Mouse (Mus musculus) liver, embryonic 12.5 days (tissue): Measurements from ENCODE around the gene Lrrn4cl. TPM values are rescaled to one million over a fixed set of nuclear protein-coding genes. Genes with fewer than 3 reads are reported as not detected.
A peak's percentile ranks its signal among the peaks of the same experiment; 100 is the strongest.
"Not testable (repeated sequence)": the region's sequence is repeated elsewhere in the genome, so short reads cannot be mapped to it uniquely, and the experiment has no call there.

ENCODE experiments used
- ATAC-seq: fragments of 200-750 bp; cut with Nextera tagmentation; 2 replicates; pipeline ENCODE4 v1.8.0; 2017; ENCODE audit warnings: moderate number of reproducible peaks, mild to moderate bottlenecking, moderate library complexity
- H3K27ac ChIP-seq: fragments of 300-500 bp; sonication (generic); 2 replicates; pipeline ENCODE4 v1.5.1; 2016; ENCODE audit warnings: mild to moderate bottlenecking
- H3K27me3 ChIP-seq: fragments of 300-500 bp; sonication (generic); replicated peaks from 2 replicates; pipeline ENCODE4 v1.6.1; 2016; ENCODE audit warnings: mild to moderate bottlenecking, moderate library complexity
- H3K36me3 ChIP-seq: fragments of 300-500 bp; sonication (generic); 2 replicates; pipeline ENCODE4 v1.6.1; 2016; ENCODE audit warnings: mild to moderate bottlenecking, moderate library complexity
- H3K4me1 ChIP-seq: fragments of 300-500 bp; sonication (generic); 2 replicates; pipeline ENCODE4 v1.6.1; 2016
- H3K4me2 ChIP-seq: fragments of 300-500 bp; sonication (generic); 2 replicates; pipeline ENCODE4 v1.6.1; 2016; ENCODE audit warnings: mild to moderate bottlenecking, moderate library complexity
- H3K4me3 ChIP-seq: fragments of 300-500 bp; sonication (generic); 2 replicates; pipeline ENCODE4 v1.5.1; 2016; ENCODE audit warnings: mild to moderate bottlenecking, moderate library complexity
- H3K9ac ChIP-seq: fragments of 300-500 bp; sonication (generic); 2 replicates; pipeline ENCODE4 v1.6.1; 2016; ENCODE audit warnings: mild to moderate bottlenecking, moderate library complexity
- H3K9me3 ChIP-seq: fragments of 300-500 bp; sonication (generic); replicated peaks from 2 replicates; pipeline ENCODE4 v1.6.1; 2016; ENCODE audit warnings: mild to moderate bottlenecking, moderate library complexity
- WGBS: fragments of 180-500 bp; shearing (Covaris S2); methylation state at CpG from one replicate; pipeline ENCODE4 v1.1.7; 2016; ENCODE audit not compliant: insufficient replicate concordance; 5-methylcytosine and 5-hydroxymethylcytosine counted together
- polyA plus RNA-seq: library from polyadenylated mRNA; unstranded; fragments of >200 nt; fragmentation: Nextera tagmentation; extraction: Ambion mirVana; gene quantifications from 2 replicates; pipeline ENCODE4 v1.2.1, GENCODE M21; 2016

Gene Lrrn4cl
- polyA plus RNA-seq, 1 experiment from 2014 or later = 0.11 TPM

DNA sequence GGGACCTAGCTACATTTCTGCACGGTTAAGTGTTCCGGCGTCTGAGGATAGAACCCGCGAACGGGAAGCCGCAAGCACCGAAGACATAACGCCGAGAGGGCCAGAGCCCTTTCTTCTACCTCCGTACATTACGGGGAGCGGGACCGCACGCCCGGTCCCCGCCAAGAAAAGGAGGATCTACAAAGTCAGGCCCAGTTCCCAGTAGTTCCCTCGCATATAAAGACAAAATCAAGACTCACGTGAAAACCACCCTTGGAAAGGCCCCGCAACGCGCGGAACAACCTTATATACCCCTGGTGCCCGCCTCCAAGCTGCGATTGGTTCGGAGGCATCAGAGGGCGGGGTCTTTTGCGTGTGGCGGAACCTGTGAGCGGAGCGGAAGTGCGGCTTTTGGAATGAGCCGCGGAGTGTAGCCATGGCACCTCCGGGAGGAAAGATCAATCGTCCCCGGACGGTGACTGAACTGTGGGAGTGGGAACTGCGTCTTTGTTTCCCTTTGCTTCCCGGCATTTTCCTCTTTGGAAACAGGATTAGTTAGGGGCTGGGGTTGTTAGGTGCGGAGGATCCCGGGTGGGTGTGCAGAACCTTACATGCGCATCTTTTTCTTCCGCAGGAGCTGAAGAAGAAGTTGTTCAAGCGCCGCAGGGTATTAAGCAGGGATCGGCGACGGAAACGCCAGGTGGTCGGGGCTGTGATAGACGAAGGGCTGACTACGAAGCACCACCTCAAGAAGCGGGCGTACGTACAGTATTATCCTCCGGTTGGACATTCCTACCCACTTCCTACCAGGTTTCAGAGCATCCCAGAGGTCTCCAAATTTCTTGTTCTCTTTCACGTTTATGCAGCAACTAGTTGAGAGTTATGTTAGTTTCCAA is 38.2 kb downstream of the Lrrn4cl start, which contains the start of the genes 1810009A15Rik and Gm49416:
TSS of gene 1810009A15Rik (plus strand) at position 343 of the 875 bp plus-strand sequence.
TSS of gene Gm49416 (plus strand) at position 416 of the 875 bp plus-strand sequence.
- Histone ChIP-seq H3K4me3 (peak within 1 kb of the TSS; percentile 81), H3K4me1 (peaks cover 50% of the 10 kb centered on the region), H3K4me2 (peak within 1 kb of the TSS; percentile 77), H3K36me3 (peaks cover 17% of the 10 kb centered on the region), H3K27me3 (no peaks in the 10 kb centered on the region), H3K9ac (peak within 1 kb of the TSS; percentile 89), H3K27ac (peak within 1 kb of the TSS; percentile 89), H3K9me3 (no peaks in the 10 kb centered on the region)
- under 1% methylated on average over 58 of the region's 58 CpGs for WGBS
- ATAC-seq = peak; percentile 90

DNA sequence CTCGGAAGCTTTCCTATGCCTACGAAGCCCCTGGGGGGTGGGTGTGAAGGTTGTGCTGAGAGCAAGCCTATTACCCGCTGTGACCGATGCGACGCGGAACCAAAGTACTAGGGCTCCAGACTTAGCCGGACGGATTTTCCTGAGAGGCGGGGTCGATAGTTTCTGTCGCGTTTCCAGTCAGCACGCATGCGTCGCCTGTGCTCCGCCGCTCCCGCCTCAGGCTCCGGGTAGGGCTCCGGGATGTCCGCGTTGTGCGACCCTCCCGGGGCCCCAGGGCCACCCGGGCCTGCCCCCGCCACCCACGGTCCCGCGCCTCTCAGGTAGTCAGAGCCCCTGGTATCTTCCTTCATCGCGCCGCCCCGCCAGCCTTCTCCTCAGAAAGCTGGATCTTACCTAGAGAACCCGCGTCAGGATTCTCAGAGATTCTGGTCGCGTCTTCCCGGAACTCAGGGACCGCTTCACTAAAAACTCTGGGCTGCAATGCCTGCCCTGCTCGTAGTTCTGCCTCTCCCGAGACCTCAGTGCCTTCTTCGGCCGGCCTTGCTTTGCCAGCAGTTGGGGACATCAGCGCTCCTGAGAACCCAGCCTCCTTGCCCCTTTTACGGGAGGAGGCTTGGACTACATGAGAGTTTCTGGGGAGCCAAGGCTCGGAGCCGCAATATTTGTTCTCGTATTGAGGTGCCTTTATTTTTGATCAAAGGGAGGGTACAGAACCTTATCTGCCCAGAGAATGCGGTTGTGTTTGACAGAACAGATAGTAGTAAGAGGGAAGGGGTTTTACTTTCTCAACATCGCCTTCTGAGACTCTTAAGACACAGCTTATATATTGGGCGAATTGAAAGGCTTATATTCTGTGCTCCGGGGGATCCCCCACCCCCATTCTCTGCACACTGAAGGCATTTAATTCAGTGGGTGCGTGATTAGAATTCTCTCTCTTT is 42.5 kb downstream of the Lrrn4cl start, which contains the start of gene Ints5:
TSS of gene Ints5 (plus strand) at position 177 of the 938 bp plus-strand sequence.
- peak within 1 kb of the TSS; percentile 90 for H3K4me3 ChIP-seq
- peaks cover 74% of the 10 kb centered on the region for H3K4me1 ChIP-seq
- H3K27me3 ChIP-seq = no peaks in the 10 kb centered on the region
- H3K27ac ChIP-seq = peak within 1 kb of the TSS; percentile 95
- peak within 1 kb of the TSS; percentile 84 for H3K4me2 ChIP-seq
- peak within 1 kb of the TSS; percentile 94 for H3K9ac ChIP-seq
- H3K36me3 ChIP-seq = peaks cover 45% of the 10 kb centered on the region
- peak; percentile 56 for ATAC-seq
- no peaks in the 10 kb centered on the region for H3K9me3 ChIP-seq
- 1% methylated on average over 54 of the region's 54 CpGs for WGBS

DNA sequence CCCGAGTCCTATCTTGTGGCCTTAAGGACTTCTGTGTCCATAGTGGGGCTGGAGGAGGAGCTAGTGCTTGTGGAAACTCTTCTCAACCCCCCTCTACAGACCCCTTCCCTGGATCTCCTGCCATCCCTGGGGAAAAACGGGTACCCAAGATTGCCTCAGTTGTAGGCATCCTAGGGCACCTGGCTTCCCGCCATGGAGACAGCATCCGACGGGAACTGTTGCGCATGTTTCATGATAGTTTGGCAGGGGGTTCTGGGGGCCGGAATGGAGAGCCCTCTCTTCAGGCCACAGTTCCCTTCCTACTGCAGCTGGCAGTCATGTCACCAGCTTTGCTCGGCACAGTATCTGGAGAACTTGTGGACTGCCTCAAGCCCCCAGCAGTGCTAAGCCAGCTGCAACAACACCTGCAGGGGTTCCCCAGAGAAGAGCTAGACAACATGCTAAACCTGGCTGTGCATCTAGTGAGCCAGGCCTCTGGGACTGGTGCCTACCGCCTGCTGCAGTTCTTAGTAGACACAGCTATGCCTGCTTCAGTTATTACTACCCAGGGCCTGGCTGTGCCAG is 44.9 kb downstream of the Lrrn4cl start:
- peaks cover 80% of the 10 kb centered on the region for H3K4me1 ChIP-seq

DNA sequence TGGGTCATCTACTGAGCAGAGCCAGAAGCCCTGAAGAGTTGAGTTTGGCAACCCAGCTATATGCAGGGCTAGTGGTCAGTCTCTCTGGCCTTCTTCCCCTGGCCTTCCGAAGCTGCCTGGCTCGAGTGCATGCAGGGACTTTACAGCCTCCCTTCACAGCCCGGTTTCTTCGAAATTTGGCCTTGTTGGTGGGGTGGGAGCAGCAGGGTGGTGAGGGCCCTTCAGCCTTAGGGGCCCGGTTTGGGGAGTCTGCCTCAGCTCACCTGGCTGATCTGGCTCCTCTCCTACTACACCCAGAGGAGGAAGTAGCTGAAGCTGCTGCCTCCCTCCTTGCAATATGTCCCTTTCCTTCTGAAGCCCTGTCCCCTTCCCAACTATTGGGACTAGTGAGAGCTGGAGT is 45.7 kb downstream of the Lrrn4cl start:
- WGBS = 79% methylated on average over 5 of the region's 5 CpGs
- H3K4me3 ChIP-seq, ATAC-seq, H3K27me3 ChIP-seq, H3K9me3 ChIP-seq: not testable (repeated sequence)
- Histone ChIP-seq H3K9ac (peak overlapping the region; percentile 96), H3K4me2 (peak overlapping the region; percentile 82), H3K27ac (peak overlapping the region; percentile 90), H3K36me3 (peaks cover 46% of the 10 kb centered on the region), H3K4me1 (peaks cover 82% of the 10 kb centered on the region)

More for the DNA sequence above, 44.9 kb downstream of the Lrrn4cl start:
- H3K27ac ChIP-seq = peak overlapping the region; percentile 90; the same call in 1 of the 2 replicates
- H3K27me3 ChIP-seq = no peaks in the 10 kb centered on the region
- peak overlapping the region; percentile 82; the same call in 1 of the 2 replicates for H3K4me2 ChIP-seq
- no peak for ATAC-seq
- peak overlapping the region; percentile 96 for H3K9ac ChIP-seq
- H3K36me3 ChIP-seq = peaks cover 46% of the 10 kb centered on the region
- no peak overlapping the region for H3K4me3 ChIP-seq
- no peaks in the 10 kb centered on the region for H3K9me3 ChIP-seq
- 89% methylated on average over 9 of the region's 9 CpGs for WGBS

DNA sequence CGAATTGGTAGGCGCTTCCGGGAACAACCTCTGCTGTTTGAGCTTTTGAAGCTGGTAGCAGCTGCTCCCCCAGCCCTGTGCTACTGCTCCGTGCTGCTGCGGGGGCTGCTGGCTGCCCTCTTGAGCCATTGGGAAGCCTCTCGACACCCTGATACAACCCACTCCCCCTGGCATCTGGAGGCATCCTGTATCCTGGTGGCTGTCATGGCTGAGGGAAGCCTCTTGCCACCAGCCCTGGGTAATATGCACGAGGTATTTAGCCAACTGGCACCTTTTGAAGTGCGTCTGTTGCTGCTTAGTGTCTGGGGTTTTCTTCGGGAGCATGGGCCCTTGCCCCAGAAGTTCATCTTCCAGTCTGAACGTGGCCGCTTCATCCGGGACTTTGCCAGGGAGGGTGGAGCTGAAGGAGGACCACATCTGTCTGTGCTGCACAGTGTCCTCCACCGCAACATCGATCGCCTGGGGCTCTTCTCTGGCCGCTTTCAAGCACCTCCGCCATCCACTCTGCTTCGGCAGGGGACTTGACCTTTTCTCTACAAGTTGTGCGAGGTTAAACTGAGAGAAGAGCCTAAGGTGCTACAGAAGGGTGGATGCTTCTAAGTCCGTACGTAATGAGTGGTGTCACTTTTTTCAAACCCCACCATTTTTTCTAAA is 46.8 kb downstream of the Lrrn4cl start:
- peak; percentile 50 for ATAC-seq
- WGBS = 33% methylated on average over 21 of the region's 21 CpGs
- Histone ChIP-seq H3K27ac (peak overlapping the region; percentile 90), H3K36me3 (peaks cover 49% of the 10 kb centered on the region), H3K4me1 (peaks cover 71% of the 10 kb centered on the region), H3K4me3 (peak overlapping the region; percentile 90), H3K4me2 (peak overlapping the region; percentile 82), H3K9ac (peak overlapping the region; percentile 96)
- H3K9me3 ChIP-seq, H3K27me3 ChIP-seq: not testable (repeated sequence)

DNA sequence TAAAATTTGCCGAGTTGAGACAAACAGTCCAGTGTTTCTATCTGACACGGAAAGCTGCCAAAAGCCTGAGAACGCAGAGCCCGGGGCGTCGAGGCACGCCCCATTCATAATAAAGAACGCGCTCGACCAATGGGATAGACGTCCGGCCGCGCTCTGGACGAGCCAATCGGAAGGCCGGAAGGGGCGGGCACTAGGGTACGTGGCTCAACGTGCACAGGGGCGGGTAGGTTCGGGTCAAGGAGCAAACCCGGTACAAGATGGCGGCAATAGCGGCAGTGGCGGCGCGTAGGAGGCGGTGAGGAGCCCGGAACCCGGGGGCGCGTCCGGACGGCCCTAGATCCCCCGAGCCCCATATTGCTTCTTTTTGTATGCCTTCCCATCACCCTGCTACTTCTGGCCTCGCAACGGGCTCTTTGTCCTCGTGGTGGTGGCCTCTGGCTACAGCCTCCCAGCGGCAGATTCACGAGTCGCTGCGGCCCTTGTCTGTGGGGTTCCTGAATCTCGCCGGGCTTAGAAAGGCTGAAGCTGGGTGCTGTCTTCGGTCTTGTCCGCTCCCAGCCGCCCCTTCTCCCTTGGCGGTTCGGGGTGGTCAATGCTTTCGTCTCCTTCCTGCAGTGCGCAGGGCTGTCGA is 47.4 kb downstream of the Lrrn4cl start, which contains the start of gene Ganab:
TSS of gene Ganab (plus strand) at position 207 of the 631 bp plus-strand sequence.
- ATAC-seq = peak; percentile 98
- Histone ChIP-seq H3K4me2 (peak within 1 kb of the TSS; percentile 82), H3K36me3 (peaks cover 55% of the 10 kb centered on the region), H3K4me1 (peaks cover 67% of the 10 kb centered on the region), H3K9ac (peak within 1 kb of the TSS; percentile 96), H3K27ac (peak within 1 kb of the TSS; percentile 90), H3K4me3 (peak within 1 kb of the TSS; percentile 90), H3K27me3 (no peaks in the 10 kb centered on the region), H3K9me3 (no peaks in the 10 kb centered on the region)
- WGBS = under 1% methylated on average over 53 of the region's 53 CpGs

- H3K27ac ChIP-seq = peak overlapping the region; percentile 89
- no peak for ATAC-seq
- H3K4me3 ChIP-seq = peak overlapping the region; percentile 90
- no peaks in the 10 kb centered on the region for H3K9me3 ChIP-seq
- WGBS = 2% methylated on average over 13 of the region's 13 CpGs
- H3K36me3 ChIP-seq = peaks cover 61% of the 10 kb centered on the region
- peak overlapping the region; percentile 96 for H3K9ac ChIP-seq
- peaks cover 64% of the 10 kb centered on the region for H3K4me1 ChIP-seq
- peak overlapping the region; percentile 82 for H3K4me2 ChIP-seq
- no peaks in the 10 kb centered on the region for H3K27me3 ChIP-seq
Measured at GRCm38 (mm10) chr19:8898576-8898975, 48.0 kb downstream of the Lrrn4cl start.

DNA sequence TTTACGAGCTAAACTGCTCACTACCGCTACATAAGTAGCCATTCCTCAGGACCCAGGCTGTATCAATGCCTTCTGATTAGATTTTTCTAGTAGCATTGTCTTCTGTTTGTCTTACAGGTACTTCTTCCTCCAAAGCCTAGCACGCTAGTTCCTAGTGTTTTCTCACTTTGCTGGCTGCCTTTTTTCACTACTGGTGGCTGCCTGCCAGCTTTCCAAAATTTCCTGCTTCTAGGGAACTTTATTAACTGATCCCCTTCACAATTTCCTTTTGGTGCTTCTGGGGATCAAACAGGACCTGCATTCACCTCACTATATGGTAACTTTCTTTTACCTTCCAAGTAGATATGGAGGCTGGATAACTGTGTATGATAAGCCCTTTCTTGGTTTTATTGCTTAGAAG is 48.5 kb downstream of the Lrrn4cl start:
- peak overlapping the region; percentile 96 for H3K9ac ChIP-seq
- ATAC-seq = no peak

GRCm38 (mm10) chr19:8903412-8903811 is 52.8 kb downstream of the Lrrn4cl start:
- Histone ChIP-seq H3K4me2 (no peak overlapping the region), H3K9ac (no peak overlapping the region), H3K36me3 (peaks cover 82% of the 10 kb centered on the region), H3K4me3 (no peak overlapping the region), H3K27ac (no peak overlapping the region), H3K9me3 (no peaks in the 10 kb centered on the region), H3K4me1 (peaks cover 24% of the 10 kb centered on the region), H3K27me3 (no peaks in the 10 kb centered on the region)
- no peak for ATAC-seq
- 87% methylated on average over 5 of the region's 5 CpGs for WGBS

More for the DNA sequence above, 48.5 kb downstream of the Lrrn4cl start:
- Histone ChIP-seq H3K4me2 (peak overlapping the region; percentile 82), H3K4me1 (peaks cover 59% of the 10 kb centered on the region), H3K27me3 (no peaks in the 10 kb centered on the region), H3K9me3 (no peaks in the 10 kb centered on the region), H3K27ac (peak overlapping the region; percentile 89), H3K36me3 (peaks cover 66% of the 10 kb centered on the region), H3K4me3 (peak overlapping the region; percentile 90)
- 41% methylated on average over 3 of the region's 3 CpGs for WGBS
